Mouse (Mus musculus): Measurements from ENCODE around the gene Cab39. TPM values are rescaled to one million over a fixed set of nuclear protein-coding genes. Genes with fewer than 3 reads are reported as not detected.

Gene Cab39
- total and polyA plus RNA-seq, 2 experiments = 17.5 to 54.0 TPM

DNA sequence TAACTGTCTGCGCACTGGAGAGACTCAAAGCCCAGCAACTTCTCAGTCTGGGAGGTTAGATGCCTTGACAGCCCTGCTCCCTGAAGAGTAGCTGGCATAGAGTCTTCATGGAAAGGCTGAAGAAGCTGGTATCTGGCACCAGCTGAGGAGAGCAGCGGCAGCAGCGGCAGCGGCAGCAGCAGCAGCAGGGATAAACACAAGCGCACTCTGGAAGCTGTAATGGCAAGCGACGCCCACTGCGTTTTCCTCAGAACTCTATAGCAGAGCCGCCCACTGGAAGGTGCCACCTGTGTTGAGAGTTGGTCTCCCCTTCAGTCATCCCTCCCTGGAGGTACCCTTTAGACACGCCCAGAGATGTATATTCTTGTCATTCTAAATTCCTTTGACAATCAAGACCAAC, 17.1 kb upstream of the Cab39 start:
- DNase-seq (ENCODE audit: extremely low read depth, low read depth, low spot score) = no peak
- H3K4me3 ChIP-seq (ENCODE audit: insufficient read depth, low read depth, low read length) = no peak overlapping the region
- H3K27ac ChIP-seq (replicated peaks; ENCODE audit: insufficient read depth, low read depth, low read length) = no peak overlapping the region
- H3K36me3 ChIP-seq (ENCODE audit: control insufficient read depth, insufficient read depth, low read length) = no peaks in the 10 kb centered on the region
- H3K27me3 ChIP-seq (ENCODE audit: control insufficient read depth, insufficient read depth, low read length) = no peaks in the 10 kb centered on the region
- no peaks in the 10 kb centered on the region for H3K79me2 ChIP-seq (ENCODE audit: control insufficient read depth, insufficient read depth, low read length)
- H3K9ac ChIP-seq (ENCODE audit: low read depth, low read length) = no peak overlapping the region
- WGBS = 62% methylated on average over 10 of the region's 10 CpGs
- TF ChIP-seq POLR2A (IDR thresholded peaks at IDR 0.05; ENCODE audit: extremely low read depth, insufficient read depth, low read length) (no peak), CTCF (IDR thresholded peaks at IDR 0.05; ENCODE audit: low read depth, low read length) (no peak)
- no peaks in the 10 kb centered on the region for H3K4me1 ChIP-seq (ENCODE audit: control insufficient read depth, insufficient read depth, low read length)

DNA sequence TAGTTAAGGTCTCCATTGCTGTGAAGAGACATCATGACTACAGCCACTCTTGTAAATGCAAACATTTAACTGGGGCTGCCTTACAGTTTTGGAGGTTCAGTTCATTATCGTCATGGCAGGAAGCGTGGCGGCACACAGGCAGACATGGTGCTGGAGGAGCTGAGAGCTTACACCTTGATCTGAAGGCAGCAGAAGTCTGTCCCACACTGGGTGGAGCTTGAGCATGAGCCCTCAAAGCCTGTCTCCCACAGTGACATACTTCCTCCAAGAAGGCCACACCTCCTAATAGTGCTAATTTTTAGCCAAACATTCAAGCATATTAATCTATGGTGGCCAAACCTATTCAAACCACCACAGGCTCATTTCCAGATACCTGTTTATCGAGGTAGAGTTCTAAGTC, 14.8 kb upstream of the Cab39 start, which contains the start of gene A630001G21Rik:
TSS of gene A630001G21Rik (minus strand) at position 208 of the 400 bp plus-strand sequence.
- Histone ChIP-seq H3K79me2 (ENCODE audit: control insufficient read depth, insufficient read depth, low read length) (no peaks in the 10 kb centered on the region), H3K9ac (ENCODE audit: low read depth, low read length) (no peak within 1 kb of the TSS), H3K4me1 (ENCODE audit: control insufficient read depth, insufficient read depth, low read length) (no peaks in the 10 kb centered on the region), H3K4me3 (ENCODE audit: insufficient read depth, low read depth, low read length) (no peak within 1 kb of the TSS), H3K27me3 (ENCODE audit: control insufficient read depth, insufficient read depth, low read length) (no peaks in the 10 kb centered on the region), H3K27ac (replicated peaks; ENCODE audit: insufficient read depth, low read depth, low read length) (no peak within 1 kb of the TSS), H3K36me3 (ENCODE audit: control insufficient read depth, insufficient read depth, low read length) (no peaks in the 10 kb centered on the region)
- WGBS = 88% methylated on average over 4 of the region's 4 CpGs
- no peak for DNase-seq (ENCODE audit: extremely low read depth, low read depth, low spot score)
- no peak for TF ChIP-seq CTCF (IDR thresholded peaks at IDR 0.05; ENCODE audit: low read depth, low read length)
- no peak for TF ChIP-seq POLR2A (IDR thresholded peaks at IDR 0.05; ENCODE audit: extremely low read depth, insufficient read depth, low read length)

DNA sequence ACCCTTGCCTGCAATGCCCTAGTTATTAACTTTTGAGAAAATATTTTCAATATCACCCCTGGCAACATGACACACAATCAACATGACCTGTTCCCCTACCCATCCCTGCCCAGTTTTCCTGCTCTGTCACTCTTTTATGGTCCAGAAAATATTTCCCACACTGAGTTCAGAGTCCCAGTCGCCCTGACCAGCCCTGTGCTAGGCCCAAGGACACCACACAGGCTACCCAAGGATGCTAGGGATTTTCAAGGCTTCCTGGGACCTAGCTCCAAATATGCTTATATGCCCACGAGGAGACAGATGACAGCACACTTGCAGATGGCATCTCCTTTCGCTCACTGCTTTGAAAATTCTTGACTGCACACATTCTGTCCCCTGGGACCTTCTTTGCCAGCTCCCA, 14.2 kb upstream of the Cab39 start:
- Histone ChIP-seq H3K27me3 (ENCODE audit: control insufficient read depth, insufficient read depth, low read length) (no peaks in the 10 kb centered on the region), H3K36me3 (ENCODE audit: control insufficient read depth, insufficient read depth, low read length) (no peaks in the 10 kb centered on the region), H3K4me3 (ENCODE audit: insufficient read depth, low read depth, low read length) (no peak overlapping the region), H3K4me1 (ENCODE audit: control insufficient read depth, insufficient read depth, low read length) (no peaks in the 10 kb centered on the region), H3K79me2 (ENCODE audit: control insufficient read depth, insufficient read depth, low read length) (no peaks in the 10 kb centered on the region), H3K9ac (ENCODE audit: low read depth, low read length) (no peak overlapping the region), H3K27ac (replicated peaks; ENCODE audit: insufficient read depth, low read depth, low read length) (no peak overlapping the region)
- no peak for TF ChIP-seq POLR2A (IDR thresholded peaks at IDR 0.05; ENCODE audit: extremely low read depth, insufficient read depth, low read length)
- TF ChIP-seq CTCF (IDR thresholded peaks at IDR 0.05; ENCODE audit: low read depth, low read length) = no peak
- WGBS = 70% methylated on average over 3 of the region's 3 CpGs
- no peak for DNase-seq (ENCODE audit: extremely low read depth, low read depth, low spot score)

DNA sequence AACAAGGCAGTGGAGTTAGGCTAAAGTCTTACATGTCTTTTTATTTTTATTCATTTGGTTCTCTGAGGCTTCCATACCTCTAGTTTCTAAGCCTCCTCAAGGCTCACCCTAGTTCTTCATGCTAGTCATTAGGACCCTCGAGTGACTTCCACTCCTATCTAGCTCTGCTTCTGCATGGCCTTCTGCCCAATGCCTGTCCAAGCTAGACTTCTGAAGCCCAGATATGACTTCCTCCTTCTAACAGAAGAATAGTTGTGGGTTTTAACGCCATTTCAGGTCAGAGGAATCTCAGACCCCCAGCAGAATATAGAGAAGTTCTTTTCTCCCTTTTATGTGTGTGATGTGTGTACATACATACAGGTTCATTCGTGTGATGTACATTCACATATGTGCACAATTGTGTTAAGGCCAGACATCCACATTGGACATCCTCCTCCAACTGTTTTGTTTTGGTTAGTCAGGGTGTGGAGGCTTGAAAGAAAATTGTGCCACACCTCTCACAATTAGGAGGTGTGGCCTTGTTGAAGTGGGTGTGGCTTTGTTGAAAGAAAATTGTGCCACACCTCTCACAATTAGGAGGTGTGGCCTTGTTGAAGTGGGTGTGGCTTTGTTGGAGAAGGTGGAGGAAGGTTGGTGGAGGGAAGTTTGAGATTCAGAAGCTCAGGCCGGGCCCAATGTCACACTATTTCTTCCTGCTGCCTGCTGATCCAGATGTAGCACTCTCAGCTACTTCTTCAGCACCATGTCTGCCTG, 13.6 kb upstream of the Cab39 start:
- Histone ChIP-seq H3K4me1 (ENCODE audit: control insufficient read depth, insufficient read depth, low read length) (no peaks in the 10 kb centered on the region), H3K36me3 (ENCODE audit: control insufficient read depth, insufficient read depth, low read length) (no peaks in the 10 kb centered on the region), H3K27ac (replicated peaks; ENCODE audit: insufficient read depth, low read depth, low read length) (no peak overlapping the region), H3K27me3 (ENCODE audit: control insufficient read depth, insufficient read depth, low read length) (no peaks in the 10 kb centered on the region), H3K9ac (ENCODE audit: low read depth, low read length) (no peak overlapping the region), H3K79me2 (ENCODE audit: control insufficient read depth, insufficient read depth, low read length) (no peaks in the 10 kb centered on the region), H3K4me3 (ENCODE audit: insufficient read depth, low read depth, low read length) (no peak overlapping the region)
- 68% methylated on average over 4 of the region's 4 CpGs for WGBS
- TF ChIP-seq CTCF (IDR thresholded peaks at IDR 0.05; ENCODE audit: low read depth, low read length) = no peak
- no peak for TF ChIP-seq POLR2A (IDR thresholded peaks at IDR 0.05; ENCODE audit: extremely low read depth, insufficient read depth, low read length)
- DNase-seq (ENCODE audit: extremely low read depth, low read depth, low spot score) = no peak

DNA sequence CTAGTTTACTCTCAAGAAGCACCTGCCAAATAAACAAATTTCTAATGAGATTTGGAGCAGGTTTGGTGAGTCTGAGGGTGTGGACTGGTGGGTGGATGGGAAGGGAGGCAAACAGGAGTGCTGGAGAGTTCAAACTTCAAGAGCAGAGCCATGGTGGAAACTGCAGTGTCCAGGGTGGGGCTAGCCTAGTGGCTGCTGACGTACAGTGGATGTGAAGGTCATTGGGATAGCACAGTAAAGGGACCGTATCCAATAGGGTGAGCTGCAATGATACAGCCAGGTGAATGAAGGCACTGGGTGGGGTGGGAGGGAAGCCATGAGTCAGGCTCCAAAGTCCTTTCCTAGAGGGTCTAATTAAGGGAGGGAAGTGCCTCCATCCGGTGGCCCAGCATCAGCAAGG, 2.7 kb upstream of the Cab39 start:
- H3K4me3 ChIP-seq (ENCODE audit: insufficient read depth, low read depth, low read length) = no peak overlapping the region
- no peaks in the 10 kb centered on the region for H3K27me3 ChIP-seq (ENCODE audit: control insufficient read depth, insufficient read depth, low read length)
- no peak overlapping the region for H3K27ac ChIP-seq (replicated peaks; ENCODE audit: insufficient read depth, low read depth, low read length)
- peaks cover 8% of the 10 kb centered on the region; the same call in 1 of the 2 replicates for H3K79me2 ChIP-seq (ENCODE audit: control insufficient read depth, insufficient read depth, low read length)
- TF ChIP-seq POLR2A (IDR thresholded peaks at IDR 0.05; ENCODE audit: extremely low read depth, insufficient read depth, low read length) = no peak
- TF ChIP-seq CTCF (IDR thresholded peaks at IDR 0.05; ENCODE audit: low read depth, low read length) = no peak
- WGBS = 57% methylated on average over 3 of the region's 3 CpGs
- no peak for DNase-seq (ENCODE audit: extremely low read depth, low read depth, low spot score)
- H3K36me3 ChIP-seq (ENCODE audit: control insufficient read depth, insufficient read depth, low read length) = no peaks in the 10 kb centered on the region
- H3K9ac ChIP-seq (ENCODE audit: low read depth, low read length) = no peak overlapping the region
- peaks cover 6% of the 10 kb centered on the region; the same call in 1 of the 2 replicates for H3K4me1 ChIP-seq (ENCODE audit: control insufficient read depth, insufficient read depth, low read length)

DNA sequence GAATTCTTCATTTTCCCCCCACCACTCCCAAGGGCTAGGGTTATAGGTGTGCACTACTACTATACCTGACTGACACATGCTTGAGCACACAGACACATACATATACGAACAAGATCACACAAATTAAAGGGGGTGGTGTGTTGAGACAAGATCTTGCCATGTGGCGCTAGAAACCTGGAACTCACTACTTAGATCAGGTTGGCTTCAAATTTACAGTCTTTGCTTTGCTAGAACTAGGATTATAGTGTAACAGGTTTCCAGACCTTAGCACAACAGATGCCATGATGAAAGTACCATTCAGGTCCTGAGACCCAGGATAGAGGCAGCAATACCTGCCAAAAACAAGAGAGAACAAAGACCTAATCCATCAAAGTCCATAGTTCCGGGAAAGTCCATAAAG, 1.8 kb upstream of the Cab39 start:
- Histone ChIP-seq H3K79me2 (ENCODE audit: control insufficient read depth, insufficient read depth, low read length) (peaks cover 13% of the 10 kb centered on the region; the same call in 1 of the 2 replicates), H3K27ac (replicated peaks; ENCODE audit: insufficient read depth, low read depth, low read length) (no peak overlapping the region), H3K4me3 (ENCODE audit: insufficient read depth, low read depth, low read length) (no peak overlapping the region), H3K36me3 (ENCODE audit: control insufficient read depth, insufficient read depth, low read length) (no peaks in the 10 kb centered on the region), H3K9ac (ENCODE audit: low read depth, low read length) (no peak overlapping the region), H3K27me3 (ENCODE audit: control insufficient read depth, insufficient read depth, low read length) (no peaks in the 10 kb centered on the region), H3K4me1 (ENCODE audit: control insufficient read depth, insufficient read depth, low read length) (peaks cover 10% of the 10 kb centered on the region; the same call in 1 of the 2 replicates)
- no peak for DNase-seq (ENCODE audit: extremely low read depth, low read depth, low spot score)
- 90% methylated on average over 3 of the region's 3 CpGs for WGBS
- TF ChIP-seq POLR2A (IDR thresholded peaks at IDR 0.05; ENCODE audit: extremely low read depth, insufficient read depth, low read length) (no peak), CTCF (IDR thresholded peaks at IDR 0.05; ENCODE audit: low read depth, low read length) (no peak)
